Mouse (Mus musculus): ENCODE data around the gene Pard3b. TPM values are rescaled to one million over a fixed set of nuclear protein-coding genes. Genes with fewer than 3 reads are reported as not detected.

Pard3b gene
- polyA plus RNA-seq, 1 experiment, result not detected

DNA sequence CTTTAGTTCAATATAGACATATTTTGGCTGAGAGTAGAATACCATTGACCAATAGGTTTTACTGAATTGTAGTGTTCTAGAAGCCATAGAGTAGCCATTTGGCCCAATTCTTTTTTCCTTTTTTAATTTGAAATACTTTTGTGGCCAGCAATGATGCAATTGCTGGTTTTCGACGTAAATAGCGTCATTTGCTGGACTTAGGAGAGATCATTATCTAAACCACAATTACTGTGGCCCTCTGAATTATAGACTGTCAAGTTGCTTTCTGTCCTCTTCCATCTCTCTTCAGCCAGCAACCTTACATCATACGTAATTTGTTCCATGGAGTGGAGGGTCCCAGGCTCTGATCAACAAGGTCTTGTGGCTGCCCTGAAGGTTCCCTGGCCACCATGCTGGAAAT is 1000.8 kb downstream of the Pard3b start:
- TF ChIP-seq GATA1 (IDR thresholded peaks at IDR 0.05; ENCODE audit: low read length), result no peak

DNA sequence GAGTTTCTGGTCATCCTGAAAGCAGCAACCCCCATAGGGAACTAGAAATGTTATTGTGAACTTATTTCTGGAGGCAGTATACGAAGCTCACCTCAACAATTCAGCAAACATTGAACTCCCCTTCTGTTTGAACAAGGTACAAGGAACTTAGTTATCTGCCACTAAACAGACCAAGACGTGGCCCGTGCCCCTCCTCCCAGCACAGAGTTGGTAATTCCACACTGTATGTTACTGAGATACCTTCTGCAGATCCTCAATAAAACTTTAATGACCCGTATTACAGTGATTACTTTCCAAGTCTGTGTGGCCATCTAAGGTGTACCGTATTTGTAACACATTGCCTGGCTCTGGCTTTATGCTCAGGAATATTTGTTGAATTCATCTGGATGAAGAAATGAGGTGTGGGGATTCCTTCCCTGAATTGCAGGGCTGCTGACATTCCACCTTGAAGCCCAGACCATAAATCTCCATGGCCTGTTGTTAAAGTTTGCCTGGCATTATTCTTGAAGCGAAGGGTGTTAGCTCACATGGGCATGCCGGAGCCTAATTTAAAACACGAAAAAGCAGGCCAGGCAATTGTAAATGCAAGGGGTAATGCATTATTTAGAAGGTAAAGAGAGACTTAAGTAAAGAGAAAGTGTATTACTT is 1006.1 kb downstream of the Pard3b start:
- TF ChIP-seq GATA1 (IDR thresholded peaks at IDR 0.05; ENCODE audit: low read length), result no peak

DNA sequence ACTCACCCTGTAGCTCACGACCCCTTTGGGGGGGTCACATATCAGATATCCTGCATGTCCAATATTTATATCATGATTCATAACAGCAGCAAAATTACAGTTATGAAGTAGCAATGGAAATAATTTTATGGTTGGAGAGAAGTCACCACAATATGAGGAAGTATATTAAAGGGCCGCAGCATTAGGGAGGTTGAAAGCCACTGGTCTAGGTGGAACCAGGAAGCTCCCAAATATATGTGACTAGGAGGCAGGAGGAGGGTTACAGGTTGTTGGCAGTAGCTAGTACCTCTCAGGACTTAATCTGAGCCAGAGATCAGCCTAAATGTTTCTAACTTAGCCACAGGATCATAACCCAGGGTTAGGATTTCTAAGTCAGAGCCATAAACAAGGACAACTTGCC is 1008.2 kb downstream of the Pard3b start:
- TF ChIP-seq GATA1 (IDR thresholded peaks at IDR 0.05; ENCODE audit: low read length), result no peak

DNA sequence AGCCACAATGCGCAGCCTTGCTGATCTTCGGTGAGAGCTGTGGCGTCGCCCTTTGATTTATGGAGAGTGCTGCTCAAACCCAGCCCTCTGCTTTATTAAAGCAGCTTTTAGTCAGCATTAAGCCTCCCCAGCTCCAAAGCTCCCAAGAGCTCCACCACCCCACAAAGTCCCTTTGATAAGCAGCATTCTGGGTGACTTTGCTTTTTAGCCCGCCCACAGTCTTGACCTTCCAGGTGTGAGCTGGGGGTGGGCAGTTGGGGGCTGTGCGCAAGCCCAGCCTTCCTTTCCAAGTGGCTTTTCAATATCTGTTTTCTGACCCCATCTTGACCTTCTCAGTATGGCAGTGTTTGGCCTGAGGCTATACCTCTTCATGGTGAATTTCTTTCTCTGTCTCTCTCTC is 1009.5 kb downstream of the Pard3b start:
- no peak for TF ChIP-seq GATA1 (IDR thresholded peaks at IDR 0.05; ENCODE audit: low read length)

DNA sequence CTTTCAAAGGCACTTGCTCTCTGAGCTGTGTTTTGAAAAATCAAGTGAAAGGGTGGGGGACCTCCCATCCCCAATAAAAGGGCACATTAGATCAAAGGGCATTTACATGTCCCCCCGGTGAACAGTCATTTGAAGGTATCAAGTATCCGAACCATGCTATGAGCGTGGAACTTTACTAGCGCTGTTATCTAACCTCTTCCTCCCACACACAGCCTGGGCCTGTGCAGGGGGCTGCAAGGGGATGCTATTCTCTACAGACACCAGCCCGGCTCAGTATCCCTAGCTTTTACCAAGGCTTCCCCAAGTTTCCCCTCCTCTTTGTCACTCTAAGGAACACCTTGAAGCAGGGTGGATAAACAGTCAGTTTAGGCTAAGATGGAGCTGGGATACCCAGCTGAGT is 1010.0 kb downstream of the Pard3b start:
- no peak for TF ChIP-seq GATA1 (IDR thresholded peaks at IDR 0.05; ENCODE audit: low read length)

DNA sequence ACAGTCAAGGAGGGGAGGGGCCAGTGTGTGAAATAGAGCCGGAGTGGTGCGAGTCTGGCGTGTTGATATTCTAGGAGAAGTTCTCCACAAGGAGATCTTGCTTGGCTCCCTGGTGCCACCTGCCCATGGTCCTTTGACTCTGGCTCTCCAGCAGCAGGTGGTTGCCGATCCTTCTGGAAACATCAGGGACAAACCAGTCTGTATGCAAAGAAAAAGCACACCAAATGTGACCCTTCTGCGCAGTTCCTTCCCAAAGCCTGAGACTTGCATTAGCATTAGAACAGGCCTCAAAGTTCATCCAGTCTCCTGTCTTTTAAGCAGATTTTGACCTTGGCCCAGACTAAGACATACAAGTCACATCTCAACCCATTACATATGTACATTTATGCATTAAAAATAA is 1011.9 kb downstream of the Pard3b start:
- no peak for TF ChIP-seq GATA1 (IDR thresholded peaks at IDR 0.05; ENCODE audit: low read length)

DNA sequence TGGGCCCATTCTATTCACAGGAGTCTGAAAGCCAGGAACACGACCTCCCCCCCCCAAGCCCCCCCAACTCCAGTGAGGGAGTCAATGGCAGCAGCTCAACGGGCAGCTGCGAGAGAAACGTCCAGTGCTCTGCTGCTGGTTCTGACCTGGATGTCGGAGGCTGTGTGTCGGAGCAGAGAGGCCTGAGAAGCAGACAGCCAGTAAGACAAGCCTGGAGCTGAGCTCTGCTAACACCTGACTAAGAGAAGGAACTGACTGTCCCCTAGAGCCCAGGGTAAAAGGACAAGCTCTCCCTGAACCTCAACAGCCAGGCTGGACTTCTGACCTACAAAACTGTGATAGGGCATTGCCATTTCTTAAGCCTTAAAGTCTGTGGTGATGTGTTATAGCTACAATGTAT is 1015.8 kb downstream of the Pard3b start:
- no peak for TF ChIP-seq GATA1 (IDR thresholded peaks at IDR 0.05; ENCODE audit: low read length)

DNA sequence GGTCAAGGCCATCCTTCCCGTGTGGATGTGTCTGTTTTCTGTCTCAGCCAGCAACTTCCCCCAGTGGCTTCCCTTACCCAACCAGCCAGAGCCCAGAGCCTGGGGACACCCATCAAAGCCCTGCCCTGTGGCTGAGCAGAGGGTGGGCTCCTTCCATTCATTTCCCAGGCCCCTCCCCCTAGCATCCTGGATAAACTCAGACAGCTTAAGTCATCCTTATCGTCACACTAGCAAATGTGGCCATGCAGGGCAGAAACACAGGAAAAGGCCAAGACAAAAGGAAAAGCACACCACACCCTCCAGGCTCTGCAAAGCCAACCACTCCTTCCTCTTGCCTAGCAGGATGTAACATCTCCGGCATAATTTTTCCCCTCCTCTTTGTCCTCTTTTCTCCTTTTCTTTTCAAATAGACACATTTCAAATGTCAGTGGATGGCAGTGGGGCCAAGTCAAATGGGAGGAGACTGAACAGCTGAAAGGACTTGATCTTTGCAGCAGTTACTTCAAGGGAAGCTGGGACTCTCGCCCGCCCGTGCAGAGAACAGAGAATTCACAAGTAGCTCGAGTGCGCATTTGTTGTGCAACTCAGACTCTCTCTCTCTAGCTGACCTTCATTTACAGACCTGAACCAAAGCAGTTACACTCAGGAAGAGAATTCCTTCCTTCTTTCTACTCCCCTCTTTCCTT is 1026.5 kb downstream of the Pard3b start:
- TF ChIP-seq GATA1 (IDR thresholded peaks at IDR 0.05; ENCODE audit: low read length), result no peak

DNA sequence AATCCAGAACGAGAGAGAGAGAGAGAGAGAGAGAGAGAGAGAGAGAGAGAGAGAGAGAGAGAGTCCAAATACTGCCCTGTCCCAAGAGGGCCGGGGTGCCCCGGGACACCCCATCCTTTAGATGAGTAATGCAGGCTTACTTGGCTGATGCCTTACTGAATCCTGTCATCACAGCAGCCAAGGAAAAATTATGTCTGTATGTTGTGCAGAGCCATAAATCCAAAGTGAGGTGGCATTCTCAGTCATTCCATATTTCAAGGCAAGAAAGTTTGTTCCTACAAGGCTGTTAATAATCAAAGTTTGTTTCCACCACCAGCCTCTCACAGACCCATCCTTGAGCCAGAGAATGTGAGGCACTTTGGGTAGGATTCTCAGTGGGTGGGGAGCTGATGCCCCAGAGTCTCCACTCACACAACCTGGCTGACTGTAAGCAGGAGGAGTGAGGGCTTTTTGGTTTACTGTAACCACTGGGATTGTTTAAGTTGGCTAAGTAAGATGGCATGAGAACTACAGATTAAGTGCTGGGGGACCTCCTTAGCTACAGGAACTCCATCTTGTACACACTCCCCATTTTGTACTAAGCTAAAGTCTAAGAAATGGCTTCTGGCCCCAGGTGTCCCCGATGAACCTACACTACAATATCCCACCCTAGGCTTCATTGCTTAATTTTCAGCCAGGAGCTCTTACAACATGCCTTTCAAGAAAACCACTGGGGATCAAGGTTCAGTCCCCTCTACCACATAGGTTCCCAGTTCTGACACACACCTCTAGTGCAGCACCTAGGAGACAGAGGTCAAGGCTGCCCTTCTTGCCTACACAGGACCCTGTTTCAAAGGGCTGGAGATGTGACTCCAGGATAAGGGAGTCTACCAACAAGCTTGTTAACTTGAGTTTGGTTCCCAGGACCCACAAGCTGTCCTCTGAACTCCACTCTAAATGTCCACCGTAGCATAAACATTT is 1027.4 kb downstream of the Pard3b start:
- no peak for TF ChIP-seq GATA1 (IDR thresholded peaks at IDR 0.05; ENCODE audit: low read length)

DNA sequence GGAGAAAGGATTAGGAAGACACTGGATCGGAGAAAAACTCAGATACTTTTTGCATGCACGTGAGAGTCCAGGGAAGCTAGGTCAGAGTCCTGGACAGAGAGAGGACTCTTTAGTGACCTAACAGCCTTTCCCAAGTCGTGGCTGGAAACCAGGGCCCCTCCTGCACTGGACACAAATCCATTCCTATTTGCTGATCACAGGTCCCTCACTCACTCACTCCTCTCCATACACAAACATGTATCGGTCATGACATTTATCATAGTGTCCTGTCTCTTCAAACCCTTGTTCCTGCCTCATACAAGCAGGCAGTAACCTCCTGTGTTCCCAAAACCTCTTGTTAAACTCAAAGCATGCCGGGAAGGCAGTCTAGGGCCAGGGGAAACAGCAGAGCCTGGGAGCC is 1028.2 kb downstream of the Pard3b start:
- no peak for TF ChIP-seq GATA1 (IDR thresholded peaks at IDR 0.05; ENCODE audit: low read length)

DNA sequence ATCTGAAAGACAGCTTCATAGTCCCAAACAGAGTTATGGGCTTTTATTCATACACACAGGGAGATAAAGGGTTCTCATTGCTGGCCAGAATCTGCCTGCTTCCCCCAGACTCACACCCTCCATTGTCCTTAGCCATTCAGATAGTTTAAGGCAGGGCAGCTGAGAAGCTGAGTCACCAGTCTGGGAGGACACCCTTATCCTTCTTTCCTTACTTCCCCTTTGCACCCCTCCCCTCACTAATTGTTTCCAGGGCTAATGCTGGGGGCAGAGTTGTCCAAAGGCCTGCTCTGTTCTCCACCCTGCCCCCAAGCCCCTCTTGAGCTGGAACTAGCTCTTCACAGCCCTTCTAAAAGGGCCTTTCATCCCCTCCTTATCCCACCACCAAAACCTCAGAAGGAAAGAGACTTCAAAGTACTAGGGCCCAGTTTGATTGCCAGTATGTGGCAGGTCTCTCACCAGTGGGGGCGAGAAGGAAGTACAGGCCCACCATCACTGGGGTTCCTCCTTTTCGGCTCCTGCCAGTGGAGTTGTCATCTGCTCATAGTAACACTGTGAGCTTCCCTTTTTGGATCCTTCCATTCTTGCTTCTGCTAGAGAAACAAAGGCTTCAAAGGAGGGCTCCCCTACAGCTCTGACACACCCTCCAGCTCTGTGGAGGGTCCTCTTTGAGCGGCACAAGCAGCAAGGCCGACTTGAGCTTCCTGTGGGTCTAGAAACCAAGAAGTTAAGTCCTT is 1040.2 kb downstream of the Pard3b start:
- no peak for TF ChIP-seq GATA1 (IDR thresholded peaks at IDR 0.05; ENCODE audit: low read length)

DNA sequence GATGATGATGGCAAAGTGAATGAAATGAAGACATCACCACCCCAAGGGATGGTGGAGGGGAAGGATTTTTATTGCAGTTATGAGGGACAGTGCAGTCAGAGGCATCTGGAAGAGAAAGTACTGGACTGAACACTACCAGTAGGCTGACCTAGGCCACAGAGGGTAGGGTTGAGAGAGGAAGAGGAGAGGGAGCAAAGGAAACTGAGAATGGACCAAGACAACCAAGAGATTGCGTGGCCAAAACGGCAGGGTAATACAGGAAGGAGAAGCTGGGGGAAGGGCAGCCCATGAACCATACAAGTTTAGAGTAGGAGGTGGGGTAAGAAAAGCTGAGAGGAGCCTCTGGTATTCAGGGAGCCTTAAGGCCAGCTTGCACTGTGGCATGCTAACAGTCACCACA is 1040.8 kb downstream of the Pard3b start:
- no peak for TF ChIP-seq GATA1 (IDR thresholded peaks at IDR 0.05; ENCODE audit: low read length)

DNA sequence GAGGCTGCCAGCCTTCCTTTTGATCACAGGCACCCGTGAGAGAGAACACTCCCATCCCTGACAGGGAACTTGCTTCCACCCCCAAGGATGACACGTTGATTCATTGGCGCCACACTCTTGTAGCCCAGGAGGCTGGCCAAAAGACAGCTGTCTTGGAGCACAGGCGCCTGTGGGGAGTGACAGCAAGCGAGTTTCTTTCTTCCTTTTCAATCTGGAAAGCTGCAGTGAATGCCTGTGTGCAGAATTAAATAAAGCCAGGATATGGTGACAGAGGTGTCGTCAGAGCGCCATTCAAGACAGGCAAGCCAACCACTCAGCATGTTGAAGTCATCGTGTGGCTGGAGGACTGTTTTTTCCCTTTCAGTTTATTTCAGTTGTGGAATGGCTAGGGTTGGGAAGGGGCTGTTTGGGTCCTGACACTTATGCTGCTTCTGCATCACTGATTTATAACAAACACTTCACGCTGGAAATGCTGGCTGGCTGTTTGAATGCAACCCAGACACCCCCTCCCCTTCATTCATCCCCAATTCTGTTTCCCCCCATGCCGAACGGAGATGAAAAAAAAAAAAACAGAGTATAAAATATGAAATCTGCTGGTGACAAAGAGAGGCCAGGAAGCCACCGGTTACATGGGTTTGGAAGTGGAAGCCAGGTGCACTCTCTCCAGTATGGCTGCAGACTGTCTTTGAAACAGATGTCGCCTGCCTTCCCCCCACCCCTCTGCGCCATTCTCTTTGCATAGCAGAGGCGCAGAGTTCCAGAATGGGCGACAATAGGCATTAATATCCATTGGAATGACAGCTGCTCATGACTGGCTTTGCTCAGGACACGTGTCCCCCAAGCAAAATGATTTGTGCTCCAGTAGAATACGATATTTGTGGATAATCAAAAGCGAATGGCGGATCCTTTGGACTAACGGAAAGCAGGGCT is 1044.1 kb downstream of the Pard3b start:
- no peak for TF ChIP-seq GATA1 (IDR thresholded peaks at IDR 0.05; ENCODE audit: low read length)

DNA sequence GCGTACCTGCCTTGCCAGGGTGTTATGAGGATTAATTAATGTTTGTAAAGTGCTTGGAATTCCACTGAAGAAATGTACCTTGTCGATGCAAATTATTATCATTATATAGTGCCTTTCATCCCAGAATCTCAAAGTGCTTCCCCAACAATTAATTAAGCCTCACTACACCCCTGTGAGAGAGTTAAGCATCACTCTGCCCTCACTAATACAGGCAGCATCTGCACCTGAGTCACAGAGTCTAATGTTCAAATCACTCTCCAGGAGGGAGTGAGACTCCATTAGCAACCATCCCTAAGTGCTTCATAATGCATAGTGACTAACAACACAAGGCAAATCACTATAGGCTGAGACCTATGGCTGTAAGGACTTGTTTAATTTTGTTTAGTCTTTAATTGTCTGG is 1044.9 kb downstream of the Pard3b start:
- no peak for TF ChIP-seq GATA1 (IDR thresholded peaks at IDR 0.05; ENCODE audit: low read length)

Data from G1E-ER4 (cell line).